Mouse (Mus musculus): ENCODE data around the gene Elof1.

GRCm38 (mm10) chr9:22121545-22121944 is 4.6 kb upstream of the Elof1 start:
- TF ChIP-seq POLR2A (IDR thresholded peaks at IDR 0.05; ENCODE audit: insufficient read depth, low read length) (no peak), CTCF (IDR thresholded peaks at IDR 0.05; ENCODE audit: low read depth, low read length) (no peak)

Measured in ES-Bruce4 (cell line).